Mouse (Mus musculus) bone marrow macrophage, adult 2 months (primary cell): Measurements from ENCODE around the gene Mfsd2a.

Source experiments
- CTCF ChIP-seq: IDR thresholded peaks from 2 replicates; pipeline ENCODE4 v1.5.1; 2012; ENCODE audit warnings: low read depth, mild to moderate bottlenecking, low read length, moderate library complexity
- POLR2A ChIP-seq: IDR thresholded peaks from 2 replicates; pipeline ENCODE4 v1.6.1; 2012; ENCODE audit warnings: mild to moderate bottlenecking, low read depth, low read length, borderline replicate concordance

GRCm38 (mm10) chr4:123000617-123001342, 39.8 kb upstream of the Mfsd2a start:
- TF ChIP-seq CTCF: no peak
- no peak for TF ChIP-seq POLR2A
